Mouse (Mus musculus): ENCODE results near the gene Olfr611. TPM values are rescaled to one million over a fixed set of nuclear protein-coding genes. Genes with fewer than 3 reads are reported as not detected.
"Not testable (repeated sequence)": the region's sequence is repeated elsewhere in the genome, so short reads cannot be mapped to it uniquely, and the experiment has no call there.

Olfr611 gene
- polyA plus RNA-seq (2015; fragmentation: Nextera tagmentation; extraction: Ambion mirVana), result not detected in 2 replicates

- H3K27ac ChIP-seq; H3K9me3 ChIP-seq; H3K36me3 ChIP-seq; H3K27me3 ChIP-seq (replicated peaks); H3K4me2 ChIP-seq (replicated peaks); H3K9ac ChIP-seq; H3K4me1 ChIP-seq (replicated peaks); ATAC-seq; H3K4me3 ChIP-seq (replicated peaks): not testable (repeated sequence)
- 63% methylated on average over 1 of the region's 1 CpGs for WGBS
These were observed at the start of gene Olfr611 for GRCm38 (mm10) chr7:103520746-103521145. Gene Olfr611 (minus strand): TSS chr7:103520846.

- no peak within 1 kb of the TSS for H3K27ac ChIP-seq
- 80% methylated on average over 3 of the region's 3 CpGs for WGBS
- H3K9me3 ChIP-seq, result no peaks in the 10 kb centered on the region
- no peak within 1 kb of the TSS for H3K9ac ChIP-seq
- H3K36me3 ChIP-seq, result no peaks in the 10 kb centered on the region
- no peak within 1 kb of the TSS for H3K4me3 ChIP-seq (replicated peaks)
- ATAC-seq, result no peak
- no peak within 1 kb of the TSS for H3K4me2 ChIP-seq (replicated peaks)
- no peaks in the 10 kb centered on the region for H3K27me3 ChIP-seq (replicated peaks)
- H3K4me1 ChIP-seq (replicated peaks), result no peaks in the 10 kb centered on the region
These were observed 48.4 kb upstream of the Olfr611 start, which contains the start of gene Olfr616 for GRCm38 (mm10) chr7:103569043-103569442. Gene Olfr616 (minus strand): TSS chr7:103569143.

GRCm38 (mm10) chr7:103555779-103556178 lies 35.1 kb upstream of the Olfr611 start, which contains the start of gene Olfr615:
Gene Olfr615 (plus strand): TSS chr7:103556079.
- ATAC-seq, result no peak
- H3K4me3 ChIP-seq (replicated peaks), result no peak within 1 kb of the TSS
- no peaks in the 10 kb centered on the region for H3K27me3 ChIP-seq (replicated peaks)
- H3K4me1 ChIP-seq (replicated peaks), result no peaks in the 10 kb centered on the region
- WGBS, result 79% methylated on average over 2 of the region's 2 CpGs
- H3K4me2 ChIP-seq (replicated peaks), result no peak within 1 kb of the TSS
- H3K27ac ChIP-seq, result no peak within 1 kb of the TSS
- no peaks in the 10 kb centered on the region for H3K9me3 ChIP-seq
- no peak within 1 kb of the TSS for H3K9ac ChIP-seq
- no peaks in the 10 kb centered on the region for H3K36me3 ChIP-seq

- no peak within 1 kb of the TSS for H3K9ac ChIP-seq
- WGBS, result 77% methylated on average over 2 of the region's 2 CpGs
These were observed 27.1 kb upstream of the Olfr611 start, which contains the start of gene Olfr613 for GRCm38 (mm10) chr7:103547774-103548173. Gene Olfr613 (plus strand): TSS chr7:103548074.

GRCm38 (mm10) chr7:103542617-103543016 lies 22.0 kb upstream of the Olfr611 start, which contains the start of gene Olfr612:
Gene Olfr612 (minus strand): TSS chr7:103542717.
- not testable (repeated sequence) for H3K4me3 ChIP-seq (replicated peaks); H3K27ac ChIP-seq; H3K9me3 ChIP-seq; H3K27me3 ChIP-seq (replicated peaks); ATAC-seq; H3K36me3 ChIP-seq; H3K9ac ChIP-seq; H3K4me1 ChIP-seq (replicated peaks); H3K4me2 ChIP-seq (replicated peaks)
- 84% methylated on average over 2 of the region's 2 CpGs for WGBS

More at GRCm38 (mm10) chr7:103547774-103548173, 27.1 kb upstream of the Olfr611 start, which contains the start of gene Olfr613:
- Histone ChIP-seq H3K4me3 (replicated peaks) (no peak within 1 kb of the TSS), H3K27me3 (replicated peaks) (no peaks in the 10 kb centered on the region), H3K36me3 (no peaks in the 10 kb centered on the region), H3K4me2 (replicated peaks) (no peak within 1 kb of the TSS), H3K9me3 (no peaks in the 10 kb centered on the region), H3K27ac (no peak within 1 kb of the TSS), H3K4me1 (replicated peaks) (no peaks in the 10 kb centered on the region)
- ATAC-seq, result no peak

- Histone ChIP-seq H3K4me3 (replicated peaks) (no peak within 1 kb of the TSS), H3K27me3 (replicated peaks) (no peaks in the 10 kb centered on the region), H3K9ac (no peak within 1 kb of the TSS), H3K36me3 (no peaks in the 10 kb centered on the region), H3K4me1 (replicated peaks) (no peaks in the 10 kb centered on the region), H3K27ac (no peak within 1 kb of the TSS), H3K9me3 (no peaks in the 10 kb centered on the region), H3K4me2 (replicated peaks) (no peak within 1 kb of the TSS)
- ATAC-seq, result no peak
- 85% methylated on average over 2 of the region's 2 CpGs for WGBS
These were observed 8.6 kb downstream of the Olfr611 start, which contains the start of gene Olfr610 for GRCm38 (mm10) chr7:103512022-103512421. Gene Olfr610 (minus strand): TSS chr7:103512122.

- ATAC-seq, result no peak
- Histone ChIP-seq H3K4me2 (replicated peaks) (no peak within 1 kb of the TSS), H3K36me3 (no peaks in the 10 kb centered on the region), H3K27me3 (replicated peaks) (no peaks in the 10 kb centered on the region), H3K27ac (no peak within 1 kb of the TSS), H3K4me1 (replicated peaks) (no peaks in the 10 kb centered on the region), H3K4me3 (replicated peaks) (no peak within 1 kb of the TSS), H3K9ac (no peak within 1 kb of the TSS), H3K9me3 (no peaks in the 10 kb centered on the region)
- 51% methylated on average over 1 of the region's 1 CpGs for WGBS
These were observed 22.7 kb downstream of the Olfr611 start, which contains the start of gene Olfr609 for GRCm38 (mm10) chr7:103497962-103498361. Gene Olfr609 (minus strand): TSS chr7:103498062.

- H3K4me1 ChIP-seq (replicated peaks); H3K4me3 ChIP-seq (replicated peaks); H3K9me3 ChIP-seq; H3K27ac ChIP-seq; ATAC-seq; H3K36me3 ChIP-seq; H3K9ac ChIP-seq; H3K4me2 ChIP-seq (replicated peaks); H3K27me3 ChIP-seq (replicated peaks): not testable (repeated sequence)
- WGBS, result 78% methylated on average over 9 of the region's 9 CpGs
These were observed 43.5 kb downstream of the Olfr611 start for GRCm38 (mm10) chr7:103477106-103477505.

- no peak for ATAC-seq
- Histone ChIP-seq H3K27me3 (replicated peaks) (no peaks in the 10 kb centered on the region), H3K4me1 (replicated peaks) (no peaks in the 10 kb centered on the region), H3K4me3 (replicated peaks) (no peak within 1 kb of the TSS), H3K9ac (no peak within 1 kb of the TSS), H3K27ac (no peak within 1 kb of the TSS), H3K9me3 (no peaks in the 10 kb centered on the region), H3K36me3 (no peaks in the 10 kb centered on the region), H3K4me2 (replicated peaks) (no peak within 1 kb of the TSS)
These were observed 51.1 kb downstream of the Olfr611 start, which contains the start of gene Olfr608 for GRCm38 (mm10) chr7:103469577-103469976. Gene Olfr608 (plus strand): TSS chr7:103469877.

Other genes with a start within 250 kb of the Olfr611 start
- gene Olfr596, start 215.2 kb downstream of the Olfr611 start, polyA plus RNA-seq (2015; fragmentation: Nextera tagmentation; extraction: Ambion mirVana), result not detected in 2 replicates
- gene Olfr597, start 204.5 kb downstream of the Olfr611 start, polyA plus RNA-seq (2015; fragmentation: Nextera tagmentation; extraction: Ambion mirVana), result not detected in 2 replicates
- not detected in 2 replicates for gene Olfr598, start 197.3 kb downstream of the Olfr611 start, polyA plus RNA-seq (2015; fragmentation: Nextera tagmentation; extraction: Ambion mirVana)
- not detected in 2 replicates for gene Olfr599, start 184.9 kb downstream of the Olfr611 start, polyA plus RNA-seq (2015; fragmentation: Nextera tagmentation; extraction: Ambion mirVana)
- gene Olfr600, start 171.2 kb downstream of the Olfr611 start, polyA plus RNA-seq (2015; fragmentation: Nextera tagmentation; extraction: Ambion mirVana), result not detected in 2 replicates
- not detected in 2 replicates for gene Olfr601, start 158.2 kb downstream of the Olfr611 start, polyA plus RNA-seq (2015; fragmentation: Nextera tagmentation; extraction: Ambion mirVana)
- not detected in 2 replicates for gene Olfr603, start 134.7 kb downstream of the Olfr611 start, polyA plus RNA-seq (2015; fragmentation: Nextera tagmentation; extraction: Ambion mirVana)
- not detected in 2 replicates for gene Usp17lc, start 105.8 kb downstream of the Olfr611 start, polyA plus RNA-seq (2015; fragmentation: Nextera tagmentation; extraction: Ambion mirVana)
- not detected in 2 replicates for gene Olfr605, start 75.4 kb downstream of the Olfr611 start, polyA plus RNA-seq (2015; fragmentation: Nextera tagmentation; extraction: Ambion mirVana)
- not detected in 2 replicates for gene Olfr606, start 71.8 kb downstream of the Olfr611 start, polyA plus RNA-seq (2015; fragmentation: Nextera tagmentation; extraction: Ambion mirVana)
- gene Olfr607, start 56.7 kb downstream of the Olfr611 start, polyA plus RNA-seq (2015; fragmentation: Nextera tagmentation; extraction: Ambion mirVana), result not detected in 2 replicates
- gene Olfr608, start 51.0 kb downstream of the Olfr611 start, polyA plus RNA-seq (2015; fragmentation: Nextera tagmentation; extraction: Ambion mirVana), result not detected in 2 replicates
- not detected in 2 replicates for gene Olfr609, start 22.8 kb downstream of the Olfr611 start, polyA plus RNA-seq (2015; fragmentation: Nextera tagmentation; extraction: Ambion mirVana)
- gene Olfr610, start 8.7 kb downstream of the Olfr611 start, polyA plus RNA-seq (2015; fragmentation: Nextera tagmentation; extraction: Ambion mirVana), result not detected in 2 replicates
- gene Olfr612, start 21.9 kb upstream of the Olfr611 start, polyA plus RNA-seq (2015; fragmentation: Nextera tagmentation; extraction: Ambion mirVana), result not detected in 2 replicates
- not detected in 2 replicates for gene Olfr613, start 27.2 kb upstream of the Olfr611 start, polyA plus RNA-seq (2015; fragmentation: Nextera tagmentation; extraction: Ambion mirVana)
- not detected in 2 replicates for gene Olfr615, start 35.2 kb upstream of the Olfr611 start, polyA plus RNA-seq (2015; fragmentation: Nextera tagmentation; extraction: Ambion mirVana)
- gene Olfr616, start 48.3 kb upstream of the Olfr611 start, polyA plus RNA-seq (2015; fragmentation: Nextera tagmentation; extraction: Ambion mirVana), result not detected in 2 replicates
- not detected in 2 replicates for gene Olfr617, start 52.2 kb upstream of the Olfr611 start, polyA plus RNA-seq (2015; fragmentation: Nextera tagmentation; extraction: Ambion mirVana)
- gene Olfr618, start 69.3 kb upstream of the Olfr611 start, polyA plus RNA-seq (2015; fragmentation: Nextera tagmentation; extraction: Ambion mirVana), result not detected in 2 replicates
- not detected in 2 replicates for gene Olfr619, start 79.7 kb upstream of the Olfr611 start, polyA plus RNA-seq (2015; fragmentation: Nextera tagmentation; extraction: Ambion mirVana)
- gene Olfr620, start 91.7 kb upstream of the Olfr611 start, polyA plus RNA-seq (2015; fragmentation: Nextera tagmentation; extraction: Ambion mirVana), result not detected in 2 replicates
- not detected in 2 replicates for gene Olfr622, start 121.9 kb upstream of the Olfr611 start, polyA plus RNA-seq (2015; fragmentation: Nextera tagmentation; extraction: Ambion mirVana)
- gene Olfr623, start 142.9 kb upstream of the Olfr611 start, polyA plus RNA-seq (2015; fragmentation: Nextera tagmentation; extraction: Ambion mirVana), result not detected in 2 replicates
- 0.03 TPM in 1 of 2 replicates, not detected in the other for gene Olfr624, start 150.3 kb upstream of the Olfr611 start, polyA plus RNA-seq (2015; fragmentation: Nextera tagmentation; extraction: Ambion mirVana)
- not detected in 2 replicates for gene Olfr625-ps1, start 161.9 kb upstream of the Olfr611 start, polyA plus RNA-seq (2015; fragmentation: Nextera tagmentation; extraction: Ambion mirVana)
- not detected in 2 replicates for gene Olfr243, start 193.8 kb upstream of the Olfr611 start, polyA plus RNA-seq (2015; fragmentation: Nextera tagmentation; extraction: Ambion mirVana)
- not detected in 2 replicates for gene Olfr628, start 209.5 kb upstream of the Olfr611 start, polyA plus RNA-seq (2015; fragmentation: Nextera tagmentation; extraction: Ambion mirVana)
- not detected in 2 replicates for gene Olfr629, start 224.1 kb upstream of the Olfr611 start, polyA plus RNA-seq (2015; fragmentation: Nextera tagmentation; extraction: Ambion mirVana)
- gene Olfr630, start 236.5 kb upstream of the Olfr611 start, polyA plus RNA-seq (2015; fragmentation: Nextera tagmentation; extraction: Ambion mirVana), result not detected in 2 replicates

Data from intestine, embryonic 15.5 days (tissue).